Mouse (Mus musculus) intestine, postnatal 0 days (tissue): ENCODE measurements at regions not wholly inside any gene's neighbourhood (a gene's known extent, or its start where the extent isn't known, plus 50 kb on each side); places are given as distances from the start of the nearest gene placed in this dataset.

ENCODE experiments used
- ATAC-seq: fragments of 200-750 bp; cut with Nextera tagmentation; 2 replicates; pipeline ENCODE4 v1.8.0; 2017; ENCODE audit warnings: mild to moderate bottlenecking, moderate TSS enrichment, moderate library complexity
- H3K27ac ChIP-seq: fragments of 300-500 bp; sonication (generic); 2 replicates; pipeline ENCODE4 v1.5.1; 2014; ENCODE audit warnings: mild to moderate bottlenecking, low read depth, low read length, moderate library complexity
- H3K27me3 ChIP-seq: fragments of 300-500 bp; sonication (generic); replicated peaks from 2 replicates; pipeline ENCODE4 v1.6.1; 2014; ENCODE audit warnings: low read length, mixed read lengths; ENCODE audit not compliant: control insufficient read depth, insufficient read depth
- H3K36me3 ChIP-seq: fragments of 300-500 bp; sonication (generic); 2 replicates; pipeline ENCODE4 v1.6.1; 2014; ENCODE audit warnings: mild to moderate bottlenecking, moderate library complexity; ENCODE audit not compliant: control insufficient read depth, insufficient read depth
- H3K4me1 ChIP-seq: fragments of 300-500 bp; sonication (generic); replicated peaks from 2 replicates; pipeline ENCODE4 v1.6.1; 2014; ENCODE audit warnings: antibody characterized with exemption, low read length, mixed read lengths; ENCODE audit not compliant: control insufficient read depth, insufficient read depth
- H3K4me2 ChIP-seq: fragments of 300-500 bp; sonication (generic); replicated peaks from 2 replicates; pipeline ENCODE4 v1.6.1; 2014; ENCODE audit warnings: low read depth, mild to moderate bottlenecking, moderate library complexity
- H3K4me3 ChIP-seq: fragments of 300-500 bp; sonication (generic); 2 replicates; pipeline ENCODE4 v1.5.1; 2014; ENCODE audit warnings: low read depth, low read length
- H3K9ac ChIP-seq: fragments of 300-500 bp; sonication (generic); 2 replicates; pipeline ENCODE4 v1.6.1; 2014; ENCODE audit warnings: mild to moderate bottlenecking, low read depth, low read length
- H3K9me3 ChIP-seq: fragments of 300-500 bp; sonication (generic); 2 replicates; pipeline ENCODE4 v1.6.1; 2016; ENCODE audit warnings: mixed run types; ENCODE audit not compliant: control insufficient read depth
- CTCF ChIP-seq: sonication (generic); IDR thresholded peaks from 2 replicates; pipeline ENCODE4 v1.5.1; 2016; ENCODE audit warnings: low read depth, mild to moderate bottlenecking, control low read depth, antibody characterized with exemption, moderate library complexity
- WGBS: fragments of 180-500 bp; shearing (Covaris S2); extraction: QIAGEN DNeasy Blood & Tissue Kit; methylation state at CpG from one replicate; pipeline ENCODE4 v1.1.7; 2014; 5-methylcytosine and 5-hydroxymethylcytosine counted together

DNA sequence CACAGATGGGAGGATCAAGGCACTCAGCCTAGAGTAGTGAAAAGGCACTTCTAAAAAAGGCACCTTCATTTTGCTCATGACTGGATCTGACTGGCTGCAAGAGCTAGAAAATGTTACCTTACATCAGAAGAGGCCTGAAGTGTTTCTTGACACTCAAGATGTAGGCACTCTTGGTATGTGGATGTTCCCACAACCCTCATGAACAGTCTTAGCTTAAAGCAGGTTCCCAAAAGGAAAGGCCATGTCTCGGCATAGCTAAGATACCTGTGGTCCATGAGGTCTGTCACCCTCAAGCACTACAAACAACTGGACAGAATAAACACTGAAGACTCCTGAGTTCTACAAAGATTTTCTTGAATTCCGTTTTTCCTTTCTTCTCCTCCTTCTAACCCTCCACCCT, 619.5 kb downstream of the Ipo11 start:
- Histone ChIP-seq H3K27ac (no peak overlapping the region), H3K4me2 (no peak overlapping the region), H3K36me3 (no peaks in the 10 kb centered on the region), H3K27me3 (no peaks in the 10 kb centered on the region), H3K4me1 (no peaks in the 10 kb centered on the region), H3K4me3 (no peak overlapping the region), H3K9ac (no peak overlapping the region), H3K9me3 (no peaks in the 10 kb centered on the region)
- WGBS, result 62% methylated on average over 2 of the region's 2 CpGs
- TF ChIP-seq CTCF, result no peak
- no peak for ATAC-seq

- 46% methylated on average over 3 of the region's 3 CpGs for WGBS
- no peak overlapping the region for H3K27ac ChIP-seq
- no peak for TF ChIP-seq CTCF
Observed at GRCm38 (mm10) chr13:106281181-106281580, 655.6 kb downstream of the Ipo11 start.

GRCm38 (mm10) chr13:106259874-106260273, 676.9 kb downstream of the Ipo11 start:
- Histone ChIP-seq H3K27ac (no peak overlapping the region), H3K36me3 (no peaks in the 10 kb centered on the region), H3K4me1 (no peaks in the 10 kb centered on the region), H3K4me3 (no peak overlapping the region), H3K9me3 (no peaks in the 10 kb centered on the region), H3K27me3 (no peaks in the 10 kb centered on the region), H3K4me2 (no peak overlapping the region), H3K9ac (no peak overlapping the region)
- no peak for TF ChIP-seq CTCF
- ATAC-seq, result no peak
- 61% methylated on average over 1 of the region's 1 CpGs for WGBS

More at GRCm38 (mm10) chr13:106281181-106281580, 655.6 kb downstream of the Ipo11 start:
- H3K4me1 ChIP-seq, result no peaks in the 10 kb centered on the region
- ATAC-seq, result no peak
- no peaks in the 10 kb centered on the region for H3K36me3 ChIP-seq
- H3K4me2 ChIP-seq, result no peak overlapping the region
- no peak overlapping the region for H3K4me3 ChIP-seq
- H3K9ac ChIP-seq, result no peak overlapping the region
- no peaks in the 10 kb centered on the region for H3K9me3 ChIP-seq
- H3K27me3 ChIP-seq, result no peaks in the 10 kb centered on the region
